Mouse (Mus musculus) spleen, adult 2 months (tissue): ENCODE measurements around the gene Phlda1.

Experiments
- CTCF ChIP-seq: fragments of 200-500 bp; IDR thresholded peaks from 2 replicates; pipeline ENCODE4 v1.5.1; 2011; ENCODE audit warnings: mild to moderate bottlenecking, inconsistent platforms; ENCODE audit not compliant: insufficient read depth, insufficient read length, insufficient replicate concordance; ENCODE audit errors: extremely low read depth
- POLR2A ChIP-seq: fragments of 200-500 bp; IDR thresholded peaks from 2 replicates; pipeline ENCODE4 v1.6.1; 2011; ENCODE audit warnings: low read depth, low read length, inconsistent platforms

- TF ChIP-seq CTCF (no peak), POLR2A (no peak)
Measured at GRCm38 (mm10) chr10:111503716-111504115, 2.4 kb upstream of the Phlda1 start.
